Mouse (Mus musculus) lung, embryonic 16.5 days (tissue): ENCODE data around the gene Ddx43. TPM values are rescaled to one million over a fixed set of nuclear protein-coding genes. Genes with fewer than 3 reads are reported as not detected.

Source experiments
- ATAC-seq: fragments of 200-750 bp; cut with Nextera tagmentation; 2 replicates; pipeline ENCODE4 v1.8.0; 2017; ENCODE audit warnings: low read depth, mild to moderate bottlenecking, moderate library complexity
- H3K27ac ChIP-seq: fragments of 300-500 bp; sonication (generic); 2 replicates; pipeline ENCODE4 v1.5.1; 2014; ENCODE audit warnings: mild to moderate bottlenecking, control low read depth, low read length
- H3K27me3 ChIP-seq: fragments of 300-500 bp; sonication (generic); 2 replicates; pipeline ENCODE4 v1.6.1; 2014; ENCODE audit warnings: low read depth, low read length, mixed read lengths; ENCODE audit not compliant: control insufficient read depth, insufficient read depth
- H3K36me3 ChIP-seq: fragments of 300-500 bp; sonication (generic); 2 replicates; pipeline ENCODE4 v1.6.1; 2014; ENCODE audit warnings: low read length; ENCODE audit not compliant: control insufficient read depth, insufficient read depth
- H3K4me1 ChIP-seq: fragments of 300-500 bp; sonication (generic); replicated peaks from 2 replicates; pipeline ENCODE4 v1.6.1; 2014; ENCODE audit warnings: low read length, mixed read lengths; ENCODE audit not compliant: control insufficient read depth, insufficient read depth
- H3K4me2 ChIP-seq: fragments of 300-500 bp; sonication (generic); 2 replicates; pipeline ENCODE4 v1.6.1; 2014; ENCODE audit warnings: low read depth, low read length, control low read depth
- H3K4me3 ChIP-seq: fragments of 300-500 bp; sonication (generic); 2 replicates; pipeline ENCODE4 v1.5.1; 2014; ENCODE audit warnings: mild to moderate bottlenecking, low read length, control low read depth
- H3K9ac ChIP-seq: fragments of 300-500 bp; sonication (generic); 2 replicates; pipeline ENCODE4 v1.6.1; 2014; ENCODE audit warnings: low read length, control low read depth
- H3K9me3 ChIP-seq: fragments of 300-500 bp; sonication (generic); 2 replicates; pipeline ENCODE4 v1.6.1; 2016; ENCODE audit warnings: low read length; ENCODE audit not compliant: control insufficient read depth
- WGBS: fragments of 180-500 bp; shearing (Covaris S2); extraction: QIAGEN DNeasy Blood & Tissue Kit; methylation state at CpG from one replicate; pipeline ENCODE4 v1.1.7; 2014; 5-methylcytosine and 5-hydroxymethylcytosine counted together
- polyA plus RNA-seq: library from polyadenylated mRNA; unstranded; fragments of >200 nt; fragmentation: Nextera tagmentation; extraction: Ambion mirVana; gene quantifications from 2 replicates; pipeline ENCODE4 v1.2.1, GENCODE M21; 2015

Gene Ddx43
- polyA plus RNA-seq, 1 experiment from 2014 or later, result 0.11 TPM

GRCm38 (mm10) chr9:78369786-78370185 is 25.8 kb upstream of the Ddx43 start:
- Histone ChIP-seq H3K27me3 (no peaks in the 10 kb centered on the region), H3K9me3 (no peaks in the 10 kb centered on the region), H3K4me2 (no peak overlapping the region), H3K27ac (no peak overlapping the region), H3K36me3 (no peaks in the 10 kb centered on the region), H3K9ac (no peak overlapping the region), H3K4me1 (no peaks in the 10 kb centered on the region), H3K4me3 (no peak overlapping the region)
- WGBS, result 89% methylated on average over 7 of the region's 7 CpGs
- no peak for ATAC-seq

DNA sequence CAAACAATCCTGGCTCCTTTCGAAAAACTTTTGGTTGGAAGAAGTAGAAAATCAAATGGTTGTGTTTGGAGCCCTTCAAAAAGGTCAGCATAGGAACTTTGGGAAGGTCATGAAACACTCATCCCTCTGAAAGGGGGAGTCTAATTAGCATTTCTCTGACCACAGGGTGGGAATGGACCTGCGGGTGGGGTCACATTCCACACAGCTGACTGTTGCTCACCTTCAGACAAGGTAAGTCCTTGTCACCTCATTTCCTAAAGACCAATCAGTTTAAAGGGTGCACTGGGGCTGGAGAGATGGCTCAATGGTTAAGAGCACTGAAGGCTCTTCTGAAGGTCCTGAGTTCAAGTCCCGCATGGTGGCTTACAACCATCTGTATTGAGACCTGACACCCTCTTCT is 24.1 kb upstream of the Ddx43 start:
- no peak overlapping the region for H3K27ac ChIP-seq
- no peak overlapping the region for H3K4me3 ChIP-seq
- no peak overlapping the region for H3K9ac ChIP-seq
- no peak for ATAC-seq
- no peaks in the 10 kb centered on the region for H3K4me1 ChIP-seq
- H3K4me2 ChIP-seq, result no peak overlapping the region
- H3K9me3 ChIP-seq, result no peaks in the 10 kb centered on the region
- no peaks in the 10 kb centered on the region for H3K36me3 ChIP-seq
- WGBS, result 96% methylated on average over 3 of the region's 3 CpGs
- no peaks in the 10 kb centered on the region for H3K27me3 ChIP-seq

GRCm38 (mm10) chr9:78372827-78373504 is 22.6 kb upstream of the Ddx43 start:
- Histone ChIP-seq H3K4me1 (peaks cover 1% of the 10 kb centered on the region), H3K27me3 (no peaks in the 10 kb centered on the region; the same call in 1 of the 2 replicates), H3K9ac (no peak overlapping the region), H3K27ac (no peak overlapping the region), H3K4me3 (no peak overlapping the region), H3K9me3 (no peaks in the 10 kb centered on the region), H3K36me3 (no peaks in the 10 kb centered on the region), H3K4me2 (no peak overlapping the region)
- 61% methylated on average over 10 of the region's 10 CpGs for WGBS
- no peak for ATAC-seq

- 30% methylated on average over 5 of the region's 5 CpGs for whole genome bisulfite sequencing
- peaks cover 8% of the 10 kb centered on the region for H3K4me1 ChIP-seq
- H3K4me3 ChIP-seq, result no peak overlapping the region
- H3K9ac ChIP-seq, result no peak overlapping the region
- no peaks in the 10 kb centered on the region for H3K36me3 ChIP-seq
- H3K9me3 ChIP-seq, result no peaks in the 10 kb centered on the region
- no peaks in the 10 kb centered on the region; the same call in 1 of the 2 replicates for H3K27me3 ChIP-seq
- no peak overlapping the region for H3K27ac ChIP-seq
- ATAC-seq, result no peak
- no peak overlapping the region for H3K4me2 ChIP-seq
Observed at GRCm38 (mm10) chr9:78374397-78374796, 21.2 kb upstream of the Ddx43 start.

DNA sequence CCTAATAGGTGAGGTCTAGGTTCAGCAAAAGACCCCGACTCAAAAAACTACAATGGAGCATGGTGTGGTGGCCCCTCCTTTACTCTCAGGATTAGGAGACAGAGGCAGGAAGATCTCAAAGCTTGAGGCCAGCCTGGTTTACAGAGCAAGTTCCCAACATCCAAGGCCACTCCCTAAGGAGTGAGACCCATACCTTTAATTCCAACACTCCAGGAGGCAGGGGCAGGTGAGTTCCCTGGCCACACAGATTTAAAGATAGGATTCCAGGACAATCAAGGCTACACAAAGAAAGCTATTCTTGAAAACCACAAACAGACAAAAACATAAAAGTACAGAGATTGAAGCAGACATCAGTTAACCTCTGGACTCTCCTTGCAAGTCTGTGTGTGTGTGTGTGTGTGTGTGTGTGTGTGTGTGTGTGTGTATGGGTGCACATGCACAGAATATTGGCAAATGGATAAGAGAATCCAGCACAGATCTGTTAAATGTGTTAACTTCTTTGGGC is 20.6 kb upstream of the Ddx43 start:
- Histone ChIP-seq H3K27ac (no peak overlapping the region), H3K4me2 (no peak overlapping the region), H3K9ac (no peak overlapping the region), H3K4me1 (peaks cover 8% of the 10 kb centered on the region), H3K9me3 (no peaks in the 10 kb centered on the region), H3K4me3 (no peak overlapping the region), H3K27me3 (no peaks in the 10 kb centered on the region; the same call in 1 of the 2 replicates), H3K36me3 (no peaks in the 10 kb centered on the region)
- 70% methylated on average over 1 of the region's 1 CpGs for WGBS
- ATAC-seq, result no peak

GRCm38 (mm10) chr9:78375486-78375885 is 20.1 kb upstream of the Ddx43 start:
- WGBS, result 71% methylated on average over 4 of the region's 4 CpGs
- ATAC-seq, result no peak
- H3K36me3 ChIP-seq, result no peaks in the 10 kb centered on the region

DNA sequence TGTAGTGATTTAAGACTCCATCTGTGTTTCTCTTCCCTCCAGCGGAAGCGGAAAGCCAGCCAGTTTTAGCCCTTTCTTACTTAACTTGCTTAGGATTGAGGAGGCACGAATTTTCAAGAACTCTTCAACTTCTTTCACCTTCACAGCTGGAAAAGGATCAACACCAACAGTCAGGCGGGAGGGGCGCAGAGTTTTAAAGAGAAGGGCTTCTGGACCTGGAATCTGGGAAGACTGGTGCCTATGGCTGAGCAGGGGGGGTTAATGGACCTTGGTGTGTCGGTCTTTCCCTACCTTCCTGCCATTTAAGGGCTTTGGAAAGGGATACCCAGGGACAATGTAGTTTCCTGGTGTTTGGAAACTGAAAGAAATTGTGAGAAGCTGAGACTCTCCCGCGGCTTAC is 18.0 kb upstream of the Ddx43 start:
- H3K9ac ChIP-seq, result no peak overlapping the region; the same call in 1 of the 2 replicates
- no peaks in the 10 kb centered on the region; the same call in 1 of the 2 replicates for H3K27me3 ChIP-seq
- no peaks in the 10 kb centered on the region for H3K36me3 ChIP-seq
- H3K4me2 ChIP-seq, result peak overlapping the region; percentile 59
- H3K4me3 ChIP-seq, result peak overlapping the region; percentile 34
- no peak for ATAC-seq
- no peaks in the 10 kb centered on the region for H3K9me3 ChIP-seq
- H3K4me1 ChIP-seq, result peaks cover 8% of the 10 kb centered on the region
- no peak overlapping the region for H3K27ac ChIP-seq
- 38% methylated on average over 8 of the region's 8 CpGs for WGBS

More at GRCm38 (mm10) chr9:78375486-78375885, 20.1 kb upstream of the Ddx43 start:
- Histone ChIP-seq H3K9me3 (no peaks in the 10 kb centered on the region), H3K9ac (no peak overlapping the region), H3K27me3 (no peaks in the 10 kb centered on the region; the same call in 1 of the 2 replicates), H3K4me1 (peaks cover 8% of the 10 kb centered on the region), H3K4me2 (no peak overlapping the region), H3K27ac (no peak overlapping the region), H3K4me3 (no peak overlapping the region)

- Histone ChIP-seq H3K27ac (no peak within 1 kb of the TSS), H3K36me3 (no peaks in the 10 kb centered on the region), H3K4me2 (peak within 1 kb of the TSS; percentile 59), H3K27me3 (no peaks in the 10 kb centered on the region; the same call in 1 of the 2 replicates), H3K9me3 (no peaks in the 10 kb centered on the region), H3K4me3 (peak within 1 kb of the TSS; percentile 34), H3K4me1 (peaks cover 8% of the 10 kb centered on the region), H3K9ac (peak within 1 kb of the TSS; percentile 49)
- 9% methylated on average over 16 of the region's 23 CpGs for WGBS
- ATAC-seq, result peak; percentile 81; the same call in 1 of the 2 replicates
Observed at GRCm38 (mm10) chr9:78378113-78378785, 17.3 kb upstream of the Ddx43 start, which contains the start of gene Ooep. TSS of gene Ooep (minus strand) at chr9:78378725.

- Histone ChIP-seq H3K4me1 (no peaks in the 10 kb centered on the region), H3K4me2 (no peak overlapping the region), H3K27ac (no peak overlapping the region), H3K36me3 (no peaks in the 10 kb centered on the region), H3K4me3 (no peak overlapping the region), H3K9me3 (no peaks in the 10 kb centered on the region), H3K9ac (no peak overlapping the region), H3K27me3 (no peaks in the 10 kb centered on the region)
- no peak for ATAC-seq
- WGBS, result 43% methylated on average over 3 of the region's 3 CpGs
Observed at GRCm38 (mm10) chr9:78385893-78386292, 9.7 kb upstream of the Ddx43 start.
